Mouse (Mus musculus) right cerebral cortex, adult 18-20 months (tissue): Measurements from ENCODE around the gene Tox3.
A peak's percentile ranks its signal among the peaks of the same experiment; 100 is the strongest.

Source experiments
- DNase-seq: peaks from one replicate; pipeline ENCODE4 v3.0.0; 2022; ENCODE audit warnings: mixed read lengths

Tox3 gene

GRCm38 (mm10) chr8:90323824-90324223, 24.3 kb downstream of the Tox3 start:
- DNase-seq = no peak

- no peak for DNase-seq
Measured at GRCm38 (mm10) chr8:90322701-90323439, 25.3 kb downstream of the Tox3 start.

- DNase-seq = no peak
Measured at GRCm38 (mm10) chr8:90321255-90321654, 26.9 kb downstream of the Tox3 start.

GRCm38 (mm10) chr8:90314312-90314711, 33.8 kb downstream of the Tox3 start:
- DNase-seq = no peak

- no peak for DNase-seq
Measured at GRCm38 (mm10) chr8:90302951-90303350, 45.2 kb downstream of the Tox3 start.

- peak; percentile 51 for DNase-seq
Measured at GRCm38 (mm10) chr8:90302252-90302651, 45.9 kb downstream of the Tox3 start.

- DNase-seq = no peak
Measured at GRCm38 (mm10) chr8:90301543-90301942, 46.6 kb downstream of the Tox3 start.

GRCm38 (mm10) chr8:90300973-90301372, 47.2 kb downstream of the Tox3 start:
- DNase-seq = no peak

GRCm38 (mm10) chr8:90294061-90294460, 54.1 kb downstream of the Tox3 start:
- DNase-seq = no peak

- no peak for DNase-seq
Measured at GRCm38 (mm10) chr8:90290811-90291210, 57.3 kb downstream of the Tox3 start.

- DNase-seq = no peak
Measured at GRCm38 (mm10) chr8:90276722-90277121, 71.4 kb downstream of the Tox3 start.

- DNase-seq = no peak
Measured at GRCm38 (mm10) chr8:90273182-90273581, 75.0 kb downstream of the Tox3 start.

- no peak for DNase-seq
Measured at GRCm38 (mm10) chr8:90271920-90272319, 76.2 kb downstream of the Tox3 start.

GRCm38 (mm10) chr8:90267698-90268256, 80.4 kb downstream of the Tox3 start:
- no peak for DNase-seq

- DNase-seq = no peak
Measured at GRCm38 (mm10) chr8:90266986-90267385, 81.2 kb downstream of the Tox3 start.

- DNase-seq = no peak
Measured at GRCm38 (mm10) chr8:90266239-90266638, 81.9 kb downstream of the Tox3 start.

GRCm38 (mm10) chr8:90254158-90254867, 93.8 kb downstream of the Tox3 start:
- peak; percentile 18 for DNase-seq

- no peak for DNase-seq
Measured at GRCm38 (mm10) chr8:90246357-90246756, 101.8 kb downstream of the Tox3 start.

GRCm38 (mm10) chr8:90245828-90246227, 102.3 kb downstream of the Tox3 start:
- DNase-seq = no peak

- DNase-seq = no peak
Measured at GRCm38 (mm10) chr8:90245187-90245586, 103.0 kb downstream of the Tox3 start.

- DNase-seq = no peak
Measured at GRCm38 (mm10) chr8:90244458-90245145, 103.5 kb downstream of the Tox3 start.

GRCm38 (mm10) chr8:90243957-90244356, 104.2 kb downstream of the Tox3 start:
- no peak for DNase-seq

GRCm38 (mm10) chr8:90242351-90242750, 105.8 kb downstream of the Tox3 start:
- DNase-seq = no peak
